Mouse (Mus musculus): Measurements from ENCODE around the gene Bcar1.

- 0 out of 2 replicates have a peak, but pooled peaks have one; percentile 13 for TF ChIP-seq POLR2A (IDR thresholded peaks at IDR 0.05; ENCODE audit: low read depth, low read length)
- no peak for TF ChIP-seq CTCF (IDR thresholded peaks at IDR 0.05; ENCODE audit: borderline replicate concordance, insufficient read depth, low read length)
These were observed 9.9 kb downstream of the Bcar1 start for GRCm38 (mm10) chr8:111733581-111734243.
